Mouse (Mus musculus) kidney, adult 10 weeks (tissue): Measurements from ENCODE around the gene Tgm3. TPM values are rescaled to one million over a fixed set of nuclear protein-coding genes. Genes with fewer than 3 reads are reported as not detected.

Experiments
- polyA plus RNA-seq: library from polyadenylated mRNA; stranded (reverse); fragments of 350-450 nt; fragmentation: Illumina TruSeq; extraction: RNeasy Lipid Tissue Mini Kit (QIAGEN cat#74804); gene quantifications from one replicate; pipeline ENCODE4 v1.2.3, GENCODE M21; 2014; ENCODE audit warnings: low read depth, low replicate concordance

The Tgm3 gene
- polyA plus RNA-seq: not detected

GRCm38 (mm10) chr2:130012026-130012425, at the start of gene Tgm3:
TSS of gene Tgm3 (plus strand) at chr2:130012349.

Other genes starting within 250 kb of the Tgm3 start
- 6.4 TPM for gene Stk35, start 211.8 kb upstream of the Tgm3 start, polyA plus RNA-seq
- gene Tgm6, start 100.1 kb downstream of the Tgm3 start, polyA plus RNA-seq: not detected
- gene Snrpb, start 167.1 kb downstream of the Tgm3 start, polyA plus RNA-seq: 14.1 TPM
- not detected for gene Tmc2, start 182.8 kb downstream of the Tgm3 start, polyA plus RNA-seq